Mouse (Mus musculus): ENCODE results near the gene Cyp2j9. TPM values are rescaled to one million over a fixed set of nuclear protein-coding genes. Genes with fewer than 3 reads are reported as not detected.
"Not testable (repeated sequence)": the region's sequence is repeated elsewhere in the genome, so short reads cannot be mapped to it uniquely, and the experiment has no call there.

Gene Cyp2j9
- 19.9 and 26.1 TPM in 2 replicates for total RNA-seq (2014; rRNA removed)
- 21.2 and 23.9 TPM in 2 replicates for polyA plus RNA-seq (2015; fragmentation: Nextera tagmentation; extraction: Ambion mirVana)

GRCm38 (mm10) chr4:96590911-96591790, at the start of gene Cyp2j9:
Gene Cyp2j9, minus strand, starts transcription at chr4:96591578.
- Histone ChIP-seq H3K27me3 (ENCODE audit: insufficient read depth, low read length) (no peaks in the 10 kb centered on the region), H3K36me3 (ENCODE audit: insufficient read depth, low read length) (no peaks in the 10 kb centered on the region), H3K4me3 (ENCODE audit: low read length) (peak within 1 kb of the TSS; percentile 44), H3K9me3 (ENCODE audit: low read length) (no peaks in the 10 kb centered on the region), H3K9ac (replicated peaks; ENCODE audit: low read length) (peak within 1 kb of the TSS; percentile 58), H3K27ac (peak within 1 kb of the TSS; percentile 85), H3K4me1 (ENCODE audit: insufficient read depth, low read length) (0 out of 2 replicates have a peak, but pooled peaks cover 3% of the 10 kb centered on the region), H3K4me2 (ENCODE audit: low read depth, low read length) (peak within 1 kb of the TSS; percentile 74)
- TF ChIP-seq CTCF (IDR thresholded peaks at IDR 0.05; ENCODE audit: low read depth): no peak
- 5% methylated on average over 18 of the region's 18 CpGs for WGBS
- DNase-seq (ENCODE audit: low spot score) (peak; percentile 80), ATAC-seq (peak; percentile 93)

- no peak overlapping the region for H3K4me3 ChIP-seq (ENCODE audit: low read length)
- H3K4me2 ChIP-seq (ENCODE audit: low read depth, low read length): no peak overlapping the region
- no peaks in the 10 kb centered on the region for H3K4me1 ChIP-seq (ENCODE audit: insufficient read depth, low read length)
- ATAC-seq: no peak
- DNase-seq (ENCODE audit: low spot score): no peak
- TF ChIP-seq CTCF (IDR thresholded peaks at IDR 0.05; ENCODE audit: low read depth): no peak
- no peaks in the 10 kb centered on the region for H3K9me3 ChIP-seq (ENCODE audit: low read length)
- H3K9ac ChIP-seq (replicated peaks; ENCODE audit: low read length): no peak overlapping the region
- H3K27ac ChIP-seq: no peak overlapping the region
- no peaks in the 10 kb centered on the region for H3K27me3 ChIP-seq (ENCODE audit: insufficient read depth, low read length)
- no peaks in the 10 kb centered on the region for H3K36me3 ChIP-seq (ENCODE audit: insufficient read depth, low read length)
- WGBS: 90% methylated on average over 1 of the region's 1 CpGs
Measured at GRCm38 (mm10) chr4:96635455-96635854, 44.1 kb upstream of the Cyp2j9 start.

- H3K4me1 ChIP-seq (ENCODE audit: insufficient read depth, low read length): no peaks in the 10 kb centered on the region
- no peak overlapping the region for H3K4me3 ChIP-seq (ENCODE audit: low read length)
- H3K36me3 ChIP-seq (ENCODE audit: insufficient read depth, low read length): no peaks in the 10 kb centered on the region
- H3K4me2 ChIP-seq (ENCODE audit: low read depth, low read length): no peak overlapping the region
- no peak overlapping the region for H3K27ac ChIP-seq
- DNase-seq (ENCODE audit: low spot score): no peak
- no peak overlapping the region for H3K9ac ChIP-seq (replicated peaks; ENCODE audit: low read length)
- 100% methylated on average over 1 of the region's 1 CpGs for WGBS
- H3K27me3 ChIP-seq (ENCODE audit: insufficient read depth, low read length): no peaks in the 10 kb centered on the region
- TF ChIP-seq CTCF (IDR thresholded peaks at IDR 0.05; ENCODE audit: low read depth): no peak
- no peaks in the 10 kb centered on the region for H3K9me3 ChIP-seq (ENCODE audit: low read length)
- no peak for ATAC-seq
Measured at GRCm38 (mm10) chr4:96622474-96622873, 31.1 kb upstream of the Cyp2j9 start.

GRCm38 (mm10) chr4:96591791-96592150, 393 bp upstream of the Cyp2j9 start:
- H3K4me3 ChIP-seq (ENCODE audit: low read length): peak overlapping the region; percentile 44
- H3K9ac ChIP-seq (replicated peaks; ENCODE audit: low read length): peak overlapping the region; percentile 58; the same call in 1 of the 2 replicates
- DNase-seq (ENCODE audit: low spot score) (peak; percentile 82), ATAC-seq (peak; percentile 89)
- peak overlapping the region; percentile 85 for H3K27ac ChIP-seq
- no peaks in the 10 kb centered on the region for H3K36me3 ChIP-seq (ENCODE audit: insufficient read depth, low read length)
- no peaks in the 10 kb centered on the region for H3K27me3 ChIP-seq (ENCODE audit: insufficient read depth, low read length)
- no peaks in the 10 kb centered on the region for H3K9me3 ChIP-seq (ENCODE audit: low read length)
- WGBS: 17% methylated on average over 4 of the region's 4 CpGs
- H3K4me2 ChIP-seq (ENCODE audit: low read depth, low read length): peak overlapping the region; percentile 74
- H3K4me1 ChIP-seq (ENCODE audit: insufficient read depth, low read length): 0 out of 2 replicates have a peak, but pooled peaks cover 3% of the 10 kb centered on the region
- peak; percentile 27; the same call in 1 of the 2 replicates for TF ChIP-seq CTCF (IDR thresholded peaks at IDR 0.05; ENCODE audit: low read depth)

- Histone ChIP-seq H3K4me3 (ENCODE audit: low read length) (no peak overlapping the region), H3K4me1 (ENCODE audit: insufficient read depth, low read length) (no peaks in the 10 kb centered on the region), H3K9ac (replicated peaks; ENCODE audit: low read length) (no peak overlapping the region), H3K9me3 (ENCODE audit: low read length) (no peaks in the 10 kb centered on the region), H3K4me2 (ENCODE audit: low read depth, low read length) (no peak overlapping the region), H3K27me3 (ENCODE audit: insufficient read depth, low read length) (no peaks in the 10 kb centered on the region), H3K27ac (peak overlapping the region; percentile 45), H3K36me3 (ENCODE audit: insufficient read depth, low read length) (no peaks in the 10 kb centered on the region)
- ATAC-seq: peak; percentile 64; the same call in 1 of the 2 replicates
- 60% methylated on average over 1 of the region's 1 CpGs for WGBS
- no peak for DNase-seq (ENCODE audit: low spot score)
- no peak for TF ChIP-seq CTCF (IDR thresholded peaks at IDR 0.05; ENCODE audit: low read depth)
Measured at GRCm38 (mm10) chr4:96581425-96582088, 9.8 kb downstream of the Cyp2j9 start.

GRCm38 (mm10) chr4:96580351-96580750, 11.0 kb downstream of the Cyp2j9 start:
- not testable (repeated sequence) for H3K27ac ChIP-seq; H3K4me2 ChIP-seq (ENCODE audit: low read depth, low read length); H3K36me3 ChIP-seq (ENCODE audit: insufficient read depth, low read length); H3K27me3 ChIP-seq (ENCODE audit: insufficient read depth, low read length); DNase-seq (ENCODE audit: low spot score); H3K4me1 ChIP-seq (ENCODE audit: insufficient read depth, low read length); H3K9ac ChIP-seq (replicated peaks; ENCODE audit: low read length); H3K9me3 ChIP-seq (ENCODE audit: low read length); ATAC-seq; H3K4me3 ChIP-seq (ENCODE audit: low read length)
- 69% methylated on average over 6 of the region's 6 CpGs for WGBS
